Mouse (Mus musculus) limb, embryonic 12.5 days (tissue): ENCODE data around the gene Gm6525. TPM values are rescaled to one million over a fixed set of nuclear protein-coding genes. Genes with fewer than 3 reads are reported as not detected.

ENCODE experiments used
- ATAC-seq: fragments of 200-750 bp; cut with Nextera tagmentation; 2 replicates; pipeline ENCODE4 v1.8.0; 2017; ENCODE audit warnings: low read depth, moderate TSS enrichment; ENCODE audit not compliant: insufficient number of reproducible peaks, insufficient read depth, low FRiP score, low TSS enrichment
- H3K27ac ChIP-seq: fragments of 300-500 bp; sonication (generic); 2 replicates; pipeline ENCODE4 v1.5.1; 2016; ENCODE audit warnings: mild to moderate bottlenecking, moderate library complexity
- H3K27me3 ChIP-seq: fragments of 300-500 bp; sonication (generic); 2 replicates; pipeline ENCODE4 v1.6.1; 2016; ENCODE audit warnings: mild to moderate bottlenecking, moderate library complexity
- H3K36me3 ChIP-seq: fragments of 300-500 bp; sonication (generic); 2 replicates; pipeline ENCODE4 v1.6.1; 2016; ENCODE audit warnings: mild to moderate bottlenecking, moderate library complexity
- H3K4me1 ChIP-seq: fragments of 300-500 bp; sonication (generic); replicated peaks from 2 replicates; pipeline ENCODE4 v1.6.1; 2016
- H3K4me2 ChIP-seq: fragments of 300-500 bp; sonication (generic); 2 replicates; pipeline ENCODE4 v1.6.1; 2016; ENCODE audit warnings: mild to moderate bottlenecking, moderate library complexity
- H3K4me3 ChIP-seq: fragments of 300-500 bp; sonication (generic); replicated peaks from 2 replicates; pipeline ENCODE4 v1.5.1; 2016; ENCODE audit warnings: mild to moderate bottlenecking
- H3K9ac ChIP-seq: fragments of 300-500 bp; sonication (generic); replicated peaks from 2 replicates; pipeline ENCODE4 v1.6.1; 2016; ENCODE audit warnings: mild to moderate bottlenecking, moderate library complexity
- H3K9me3 ChIP-seq: fragments of 300-500 bp; sonication (generic); 2 replicates; pipeline ENCODE4 v1.6.1; 2016; ENCODE audit warnings: mild to moderate bottlenecking, moderate library complexity
- WGBS: fragments of 180-500 bp; shearing (Covaris S2); methylation state at CpG from one replicate; pipeline ENCODE4 v1.1.7; 2016; 5-methylcytosine and 5-hydroxymethylcytosine counted together
- polyA plus RNA-seq: library from polyadenylated mRNA; unstranded; fragments of >200 nt; fragmentation: Nextera tagmentation; extraction: Ambion mirVana; gene quantifications from 2 replicates; pipeline ENCODE4 v1.2.1, GENCODE M21; 2016

The Gm6525 gene
- polyA plus RNA-seq, 1 experiment from 2014 or later = 0.88 TPM

DNA sequence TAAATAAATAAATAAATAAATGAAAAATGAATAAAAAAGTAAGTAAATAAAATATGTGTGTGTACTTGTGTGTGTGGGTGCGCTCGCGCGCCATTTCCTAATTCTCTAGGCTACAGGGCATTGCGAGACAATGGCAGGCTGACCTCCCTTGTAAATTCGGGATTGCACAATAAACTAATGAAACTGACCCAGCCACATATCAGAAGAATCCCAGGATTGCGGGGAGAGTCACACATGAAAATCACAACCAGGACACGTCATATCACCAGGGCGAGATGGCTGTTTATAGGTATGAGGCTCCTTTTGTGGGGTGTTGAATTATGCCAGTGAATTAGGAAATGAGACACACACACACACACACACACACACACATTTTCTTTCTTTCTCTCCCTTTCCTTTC lies 25.6 kb downstream of the Gm6525 start:
- no peaks in the 10 kb centered on the region for H3K9me3 ChIP-seq
- ATAC-seq = no peak
- H3K4me1 ChIP-seq = peaks cover 3% of the 10 kb centered on the region; the same call in 1 of the 2 replicates
- 94% methylated on average over 9 of the region's 9 CpGs for WGBS
- H3K36me3 ChIP-seq = no peaks in the 10 kb centered on the region
- no peaks in the 10 kb centered on the region for H3K27me3 ChIP-seq
- no peak overlapping the region for H3K9ac ChIP-seq
- no peak overlapping the region for H3K27ac ChIP-seq
- H3K4me3 ChIP-seq = no peak overlapping the region
- H3K4me2 ChIP-seq = no peak overlapping the region

DNA sequence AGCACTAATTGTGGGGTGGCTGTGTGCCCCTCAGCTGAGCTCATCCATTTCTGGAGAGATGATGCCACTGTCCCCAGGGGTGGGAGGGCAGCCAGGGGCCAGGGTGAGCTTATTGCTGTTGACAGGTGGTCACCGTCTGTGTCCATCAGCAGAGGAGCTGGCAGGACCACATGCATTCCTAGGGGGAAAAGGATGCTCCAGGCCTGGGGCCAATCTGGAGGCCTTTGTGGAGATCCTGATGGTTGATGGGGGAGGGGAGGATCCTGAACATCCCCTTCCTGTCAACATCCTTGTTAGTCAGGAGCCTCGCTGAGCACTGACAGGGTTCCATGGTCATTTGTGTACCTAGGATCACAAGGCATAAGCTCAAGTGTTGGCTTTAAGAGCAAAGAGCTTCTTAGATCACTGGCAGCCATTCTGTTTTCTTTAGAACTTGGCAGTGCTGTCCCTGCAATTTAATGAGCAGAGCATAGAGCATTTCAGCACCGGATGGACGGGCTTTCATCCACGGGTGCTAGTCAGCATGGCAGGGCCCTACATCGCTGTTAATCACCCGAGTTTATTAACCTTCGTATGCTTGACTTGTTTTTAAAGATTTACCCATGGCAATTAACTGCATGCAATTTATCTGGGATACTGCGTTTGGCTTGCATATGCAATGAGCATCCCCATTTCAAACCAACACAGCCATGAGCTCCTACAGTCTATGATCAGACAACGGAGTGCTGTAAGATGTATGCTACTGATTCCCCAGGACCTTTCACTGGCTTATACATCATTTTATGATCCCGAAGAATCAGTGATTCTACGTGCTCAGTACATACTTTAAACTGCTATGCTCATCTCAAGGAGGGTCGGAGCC lies 26.9 kb downstream of the Gm6525 start:
- no peaks in the 10 kb centered on the region for H3K36me3 ChIP-seq
- no peaks in the 10 kb centered on the region for H3K9me3 ChIP-seq
- no peak overlapping the region for H3K4me3 ChIP-seq
- 71% methylated on average over 13 of the region's 13 CpGs for WGBS
- H3K4me1 ChIP-seq = peaks cover 3% of the 10 kb centered on the region; the same call in 1 of the 2 replicates
- H3K27ac ChIP-seq = no peak overlapping the region
- no peak for ATAC-seq
- no peak overlapping the region for H3K4me2 ChIP-seq
- H3K27me3 ChIP-seq = no peaks in the 10 kb centered on the region
- no peak overlapping the region for H3K9ac ChIP-seq

DNA sequence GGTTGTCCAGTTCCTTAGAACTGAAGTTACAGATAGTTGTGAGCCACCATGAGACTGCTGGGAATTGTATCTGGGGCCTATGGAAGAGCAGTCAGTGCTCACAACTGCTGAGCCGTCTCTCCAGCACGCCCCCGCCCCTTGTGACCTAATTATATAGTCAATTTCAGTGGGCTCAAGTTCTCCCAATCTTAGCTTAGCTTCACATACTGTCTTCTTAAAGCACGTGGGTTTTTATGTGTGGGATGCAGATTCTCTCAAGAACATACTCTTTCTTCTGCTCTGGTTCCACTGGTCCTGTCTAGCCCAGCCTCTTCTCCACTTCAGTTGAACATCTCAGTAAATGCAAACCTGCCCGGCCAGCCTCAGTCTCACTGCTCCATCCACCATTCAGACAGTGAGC lies 30.7 kb downstream of the Gm6525 start:
- Histone ChIP-seq H3K4me2 (no peak overlapping the region), H3K9ac (no peak overlapping the region), H3K27me3 (no peaks in the 10 kb centered on the region), H3K4me1 (peaks cover 3% of the 10 kb centered on the region; the same call in 1 of the 2 replicates), H3K36me3 (peaks cover 13% of the 10 kb centered on the region; the same call in 1 of the 2 replicates), H3K27ac (no peak overlapping the region), H3K4me3 (no peak overlapping the region), H3K9me3 (no peaks in the 10 kb centered on the region)
- no peak for ATAC-seq
- WGBS = 72% methylated on average over 5 of the region's 5 CpGs

DNA sequence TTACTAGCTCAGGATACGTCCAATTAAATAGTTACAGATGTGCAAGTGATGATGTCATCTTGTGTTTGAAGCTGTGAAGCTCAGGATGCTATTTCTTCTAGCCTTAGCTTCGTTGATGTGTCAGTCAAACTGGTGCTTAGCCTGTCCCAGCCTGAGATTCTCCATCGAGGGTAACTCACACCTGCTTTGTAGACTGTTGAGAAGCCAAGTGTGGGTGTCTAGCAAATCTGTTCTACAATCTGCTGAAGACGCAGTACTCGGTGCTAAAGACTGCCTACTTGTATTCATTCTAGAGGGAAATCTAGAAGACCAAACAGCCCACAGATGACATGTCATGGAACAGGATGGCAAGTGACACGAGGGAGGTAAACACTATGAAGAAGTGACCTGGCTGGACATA lies 31.7 kb downstream of the Gm6525 start:
- H3K4me1 ChIP-seq = peaks cover under 1% of the 10 kb centered on the region; the same call in 1 of the 2 replicates
- no peak overlapping the region for H3K27ac ChIP-seq
- no peak for ATAC-seq
- H3K9ac ChIP-seq = no peak overlapping the region
- H3K36me3 ChIP-seq = peaks cover 13% of the 10 kb centered on the region; the same call in 1 of the 2 replicates
- H3K4me2 ChIP-seq = no peak overlapping the region
- 83% methylated on average over 6 of the region's 6 CpGs for WGBS
- H3K4me3 ChIP-seq = no peak overlapping the region
- H3K27me3 ChIP-seq = no peaks in the 10 kb centered on the region
- H3K9me3 ChIP-seq = no peaks in the 10 kb centered on the region

DNA sequence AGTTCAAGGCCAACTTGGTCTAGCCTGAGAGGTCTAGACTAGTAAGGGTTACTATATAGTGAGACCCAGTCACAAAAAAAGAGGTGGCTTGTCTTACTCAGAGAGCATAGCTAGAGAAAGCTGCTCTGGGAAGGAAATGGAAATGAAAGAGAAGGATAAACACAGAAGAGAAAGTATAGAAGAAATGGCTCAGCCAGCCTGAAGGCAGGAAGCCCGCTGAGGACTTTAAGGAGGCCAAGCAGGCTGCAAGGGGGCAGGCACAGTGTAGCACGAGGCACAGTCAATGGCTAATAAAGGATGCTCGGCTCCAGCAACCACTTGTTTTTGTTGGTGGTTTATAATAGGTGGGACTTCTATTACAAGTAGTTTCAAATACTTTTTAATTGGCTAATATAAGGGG lies 32.2 kb downstream of the Gm6525 start:
- Histone ChIP-seq H3K9me3 (no peaks in the 10 kb centered on the region), H3K27ac (no peak overlapping the region), H3K4me2 (no peak overlapping the region), H3K9ac (no peak overlapping the region), H3K27me3 (no peaks in the 10 kb centered on the region), H3K36me3 (peaks cover 13% of the 10 kb centered on the region; the same call in 1 of the 2 replicates), H3K4me3 (no peak overlapping the region), H3K4me1 (no peaks in the 10 kb centered on the region)
- no peak for ATAC-seq
- 80% methylated on average over 3 of the region's 3 CpGs for WGBS

DNA sequence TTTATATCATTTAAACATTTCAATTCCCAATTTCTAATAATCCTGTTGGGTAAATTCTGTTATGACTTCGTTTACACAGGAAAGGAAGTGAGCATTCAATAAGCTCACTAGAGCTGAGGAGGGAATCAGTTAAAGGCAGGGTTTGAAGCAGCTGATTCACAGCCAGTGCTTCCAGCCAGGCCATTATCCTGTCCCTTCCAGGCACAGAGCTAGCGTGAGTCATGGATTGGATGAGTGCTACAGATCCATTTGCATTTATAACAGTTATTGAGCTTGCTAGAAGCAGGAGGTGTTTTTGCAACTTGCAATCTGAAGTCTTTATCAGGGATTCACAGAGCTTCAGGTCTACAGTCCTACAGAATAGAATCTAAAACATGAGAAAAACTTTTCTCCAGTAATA lies 33.5 kb downstream of the Gm6525 start:
- Histone ChIP-seq H3K9ac (no peak overlapping the region), H3K9me3 (no peaks in the 10 kb centered on the region), H3K4me3 (no peak overlapping the region), H3K36me3 (peaks cover 13% of the 10 kb centered on the region; the same call in 1 of the 2 replicates), H3K4me1 (no peaks in the 10 kb centered on the region), H3K27ac (no peak overlapping the region), H3K27me3 (no peaks in the 10 kb centered on the region), H3K4me2 (no peak overlapping the region)
- no peak for ATAC-seq
- WGBS = 50% methylated on average over 2 of the region's 2 CpGs

DNA sequence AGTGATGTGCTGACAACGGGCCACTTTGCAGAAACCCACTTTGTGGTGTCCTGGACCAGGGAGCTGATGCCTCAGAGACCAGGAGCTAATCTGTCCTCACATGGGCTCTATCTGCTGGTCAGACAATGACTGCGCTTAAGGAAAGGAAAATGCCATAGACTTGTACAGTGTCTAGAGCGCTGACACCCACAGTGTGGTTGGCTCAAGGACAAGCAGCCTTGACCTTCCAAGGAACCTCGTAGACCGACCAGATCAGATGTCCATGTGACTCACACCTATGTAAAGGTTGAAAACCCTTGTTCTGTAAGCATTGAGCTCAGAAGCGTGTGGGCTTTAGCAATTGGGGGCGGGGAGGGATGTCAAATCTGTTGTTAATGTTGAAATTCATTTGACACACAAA lies 34.6 kb downstream of the Gm6525 start:
- Histone ChIP-seq H3K27ac (no peak overlapping the region), H3K27me3 (no peaks in the 10 kb centered on the region), H3K4me3 (no peak overlapping the region), H3K36me3 (peaks cover 13% of the 10 kb centered on the region; the same call in 1 of the 2 replicates), H3K4me2 (no peak overlapping the region), H3K4me1 (no peaks in the 10 kb centered on the region), H3K9ac (no peak overlapping the region), H3K9me3 (no peaks in the 10 kb centered on the region)
- no peak for ATAC-seq
- 90% methylated on average over 7 of the region's 7 CpGs for WGBS

DNA sequence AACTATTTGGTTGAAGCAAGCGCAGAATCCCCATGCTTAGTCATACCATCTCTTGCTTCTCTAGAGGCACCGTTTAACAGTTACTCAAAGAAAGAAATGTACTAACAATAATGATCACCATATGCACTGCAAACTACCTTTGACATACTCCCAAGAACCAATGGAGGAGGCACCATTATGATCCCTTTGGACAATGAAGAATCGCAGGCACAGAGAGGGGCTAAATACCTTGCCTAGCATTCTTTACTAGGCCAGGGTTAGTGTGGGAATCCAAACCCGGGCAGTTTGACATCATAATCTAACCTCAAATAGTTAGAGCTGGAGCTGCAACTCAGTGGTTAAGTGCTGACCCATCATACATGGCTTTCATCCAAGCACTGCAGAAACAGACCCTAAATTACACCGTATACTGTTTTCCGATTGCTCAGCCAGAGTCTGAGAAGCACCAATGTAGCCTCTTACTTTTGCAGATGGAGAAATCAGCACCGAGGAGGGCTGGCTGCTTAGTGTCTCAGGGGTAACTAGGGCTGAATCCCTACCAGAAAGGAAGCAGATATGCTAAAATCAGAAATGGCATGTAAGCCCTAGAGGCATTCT lies 35.1 kb downstream of the Gm6525 start:
- H3K4me1 ChIP-seq = no peaks in the 10 kb centered on the region
- peaks cover 13% of the 10 kb centered on the region; the same call in 1 of the 2 replicates for H3K36me3 ChIP-seq
- no peaks in the 10 kb centered on the region for H3K9me3 ChIP-seq
- no peak overlapping the region for H3K4me3 ChIP-seq
- no peak for ATAC-seq
- H3K9ac ChIP-seq = no peak overlapping the region
- 90% methylated on average over 7 of the region's 7 CpGs for WGBS
- H3K27me3 ChIP-seq = no peaks in the 10 kb centered on the region
- H3K4me2 ChIP-seq = no peak overlapping the region
- H3K27ac ChIP-seq = no peak overlapping the region

DNA sequence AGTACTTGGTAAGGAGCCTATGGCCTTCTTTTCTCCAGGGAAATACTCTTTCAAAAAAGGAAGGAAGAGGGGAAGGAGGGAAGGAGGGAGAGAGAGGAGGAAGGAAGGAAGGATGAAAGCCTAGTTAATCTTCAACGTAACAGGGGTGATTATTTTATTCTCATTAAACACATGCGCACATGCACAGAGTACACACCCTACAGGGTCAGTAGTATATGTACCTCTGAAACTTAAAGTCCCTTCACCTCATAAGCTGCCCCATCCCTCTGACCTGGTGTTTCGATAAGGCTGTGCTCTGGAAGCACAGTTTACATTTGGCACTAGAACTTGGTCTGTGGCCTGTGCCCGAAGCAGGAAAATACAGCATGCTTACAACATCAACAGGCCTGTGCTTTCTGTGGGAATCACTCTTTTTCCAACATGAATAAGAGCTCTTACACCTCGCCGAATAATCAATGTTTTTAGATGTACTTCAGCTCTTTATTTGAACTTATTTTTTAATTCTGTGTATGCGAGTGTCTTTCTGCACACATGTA lies 37.5 kb downstream of the Gm6525 start:
- Histone ChIP-seq H3K27me3 (no peaks in the 10 kb centered on the region), H3K9me3 (no peaks in the 10 kb centered on the region), H3K4me2 (no peak overlapping the region), H3K4me1 (0 out of 2 replicates have a peak, but pooled peaks cover 2% of the 10 kb centered on the region), H3K9ac (no peak overlapping the region), H3K4me3 (no peak overlapping the region), H3K27ac (no peak overlapping the region), H3K36me3 (peaks cover 13% of the 10 kb centered on the region; the same call in 1 of the 2 replicates)
- ATAC-seq = no peak
- 85% methylated on average over 7 of the region's 7 CpGs for WGBS

DNA sequence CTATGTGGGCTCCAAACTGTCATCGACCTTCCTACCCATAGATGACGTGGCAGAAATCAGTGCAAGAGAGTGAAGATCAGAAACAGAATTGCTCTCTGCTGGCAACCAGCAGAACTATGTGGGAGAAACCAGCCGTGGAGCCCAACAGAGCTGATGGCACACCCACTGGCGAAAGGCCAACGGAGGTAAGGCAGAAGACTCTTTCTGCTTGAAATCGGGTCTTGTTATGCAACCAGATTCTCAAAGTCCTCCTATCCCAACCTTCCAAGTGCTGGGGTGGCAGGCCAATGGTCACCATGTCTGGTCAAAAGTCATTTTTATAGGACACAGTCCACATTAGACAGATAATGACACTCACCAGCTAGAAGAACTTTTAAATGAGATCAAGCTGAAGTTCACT lies 40.6 kb downstream of the Gm6525 start:
- Histone ChIP-seq H3K36me3 (no peaks in the 10 kb centered on the region; the same call in 1 of the 2 replicates), H3K4me1 (peaks cover 16% of the 10 kb centered on the region), H3K4me3 (no peak overlapping the region), H3K4me2 (no peak overlapping the region), H3K9me3 (no peaks in the 10 kb centered on the region), H3K27me3 (no peaks in the 10 kb centered on the region), H3K9ac (no peak overlapping the region), H3K27ac (no peak overlapping the region)
- WGBS = 85% methylated on average over 6 of the region's 6 CpGs
- no peak for ATAC-seq

DNA sequence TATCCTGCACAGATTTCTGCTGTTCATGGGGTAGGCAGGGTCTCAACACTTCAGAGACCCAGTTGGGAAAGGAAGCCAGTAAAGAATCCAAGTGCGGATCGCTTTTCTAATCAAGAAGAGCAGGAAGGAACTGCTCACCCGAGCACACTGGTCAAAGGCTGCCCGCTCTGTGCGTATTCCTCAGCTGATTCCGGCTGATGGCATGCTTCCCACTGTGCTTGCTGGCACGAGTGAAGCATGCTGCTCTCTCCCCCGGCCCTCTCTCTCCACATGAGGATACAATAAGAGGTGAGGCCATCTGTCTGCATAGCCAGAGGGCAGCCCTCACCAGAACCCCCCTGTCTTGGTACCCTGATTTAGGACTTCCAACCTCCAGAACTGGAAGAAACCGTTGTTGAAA lies 41.3 kb downstream of the Gm6525 start:
- Histone ChIP-seq H3K36me3 (no peaks in the 10 kb centered on the region), H3K9me3 (no peaks in the 10 kb centered on the region), H3K27ac (no peak overlapping the region), H3K4me1 (peaks cover 16% of the 10 kb centered on the region), H3K9ac (no peak overlapping the region), H3K4me2 (no peak overlapping the region), H3K4me3 (no peak overlapping the region), H3K27me3 (no peaks in the 10 kb centered on the region)
- whole genome bisulfite sequencing = 75% methylated on average over 9 of the region's 9 CpGs
- ATAC-seq = no peak
